Mouse (Mus musculus): ENCODE data around the gene Gm10945.

Gene Gm10945

GRCm38 (mm10) chr10:6761287-6761811, at the start of gene Gm10945:
Gene Gm10945, minus strand, starts transcription at chr10:6761761.
- no peak for DNase-seq (ENCODE audit: low spot score)

GRCm38 (mm10) chr10:6790226-6790625, 28.7 kb upstream of the Gm10945 start:
- no peak for DNase-seq (ENCODE audit: low spot score)

GRCm38 (mm10) chr10:6788517-6789237, 27.1 kb upstream of the Gm10945 start:
- peak; percentile 84 for DNase-seq (ENCODE audit: low spot score)

GRCm38 (mm10) chr10:6758206-6758605, 3.4 kb downstream of the Gm10945 start, which contains the start of gene Oprm1:
Gene Oprm1, plus strand, starts transcription at chr10:6758506.
- no peak for DNase-seq (ENCODE audit: low spot score)

GRCm38 (mm10) chr10:6753375-6753774, 8.2 kb downstream of the Gm10945 start:
- no peak for DNase-seq (ENCODE audit: low spot score)

GRCm38 (mm10) chr10:6728469-6728868, 33.1 kb downstream of the Gm10945 start:
- no peak for DNase-seq (ENCODE audit: low spot score)

- no peak for DNase-seq (ENCODE audit: low spot score)
Observed at GRCm38 (mm10) chr10:6723765-6724164, 37.8 kb downstream of the Gm10945 start.

GRCm38 (mm10) chr10:6717181-6717948, 44.2 kb downstream of the Gm10945 start:
- no peak for DNase-seq (ENCODE audit: low spot score)

- DNase-seq (ENCODE audit: low spot score), result no peak
Observed at GRCm38 (mm10) chr10:6705226-6705885, 56.2 kb downstream of the Gm10945 start.

GRCm38 (mm10) chr10:6694218-6694850, 67.2 kb downstream of the Gm10945 start:
- peak; percentile 49 for DNase-seq (ENCODE audit: low spot score)

All from testis, postnatal 10 days (tissue).